Mouse (Mus musculus): ENCODE results near the gene Ybx1.

DNA sequence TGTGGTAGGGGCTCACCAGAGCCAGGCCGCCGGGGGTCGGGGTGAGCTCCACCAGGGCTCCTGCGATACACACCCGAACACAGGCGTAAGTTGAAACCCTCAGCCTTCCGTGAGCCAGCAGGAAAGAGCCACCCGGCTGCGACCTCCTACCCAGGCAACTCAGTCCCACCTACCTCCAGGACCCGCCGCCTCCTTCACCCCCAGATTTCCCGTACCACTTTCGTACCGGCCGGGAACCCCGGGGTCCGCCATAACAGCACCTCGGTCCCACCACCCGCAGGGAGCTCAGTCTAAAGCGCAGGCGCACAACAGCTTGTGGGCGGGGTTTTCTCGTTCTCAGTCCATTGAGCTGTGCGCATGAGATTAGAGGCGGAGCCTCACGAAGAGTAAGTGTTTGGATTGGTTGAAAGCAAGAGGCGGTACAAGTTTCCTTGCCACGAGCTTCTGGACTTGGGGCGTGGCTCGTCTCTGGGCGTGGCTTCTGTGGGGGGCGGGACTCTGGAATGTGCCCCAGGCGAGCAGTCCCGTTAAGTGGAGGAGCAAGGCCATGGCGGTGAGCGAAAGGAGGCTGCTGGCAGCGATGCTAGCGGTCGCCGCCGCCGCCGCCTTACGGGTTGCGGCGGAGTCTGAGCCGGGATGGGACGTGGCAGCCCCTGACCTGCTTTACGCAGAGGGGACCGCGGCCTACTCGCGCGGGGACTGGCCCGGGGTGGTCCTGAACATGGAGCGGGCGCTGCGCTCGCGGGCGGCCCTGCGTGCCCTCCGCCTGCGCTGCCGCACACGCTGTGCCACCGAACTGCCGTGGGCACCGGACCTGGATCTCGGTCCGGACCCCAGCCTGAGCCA, 61.8 kb downstream of the Ybx1 start, which contains the start of the genes AU022252 and P3h1:
- TF ChIP-seq POLR2A (IDR thresholded peaks at IDR 0.05; ENCODE audit: borderline replicate concordance, insufficient read depth, low read length) (peak; percentile 84; the same call in 1 of the 2 replicates), CTCF (IDR thresholded peaks at IDR 0.05; ENCODE audit: borderline replicate concordance, insufficient read depth, low read depth, low read length) (no peak)

Data from cerebellum, adult 2 months (tissue).